In the genomic region with DNA sequence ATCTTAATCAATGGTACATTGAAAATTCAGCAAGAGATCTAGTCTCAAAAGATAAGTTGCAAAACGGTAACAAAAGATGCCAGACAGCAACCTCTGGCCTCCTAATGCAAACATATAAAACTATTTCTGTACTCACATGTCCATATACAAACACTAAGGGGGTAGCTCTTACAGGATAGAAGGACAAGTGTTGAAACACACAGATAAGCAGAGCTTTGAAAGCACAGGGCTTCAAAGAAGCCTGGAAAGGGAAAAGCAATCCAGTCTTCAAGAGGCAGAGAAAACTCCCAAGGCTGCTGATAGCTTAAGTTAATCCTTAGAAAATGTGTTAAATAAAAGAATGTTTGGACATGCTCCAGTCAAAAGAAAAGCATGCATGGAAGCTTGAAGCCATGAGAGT, we compare ENCODE assay signal across 24 mouse cellular contexts.
DNase-seq lines count a peak whose midpoint lies in the region; ATAC-seq and TF ChIP-seq lines count a peak whose summit lies in the region.
"Had no signal": no experiment of that assay in that cellular context is flagged by ENCODE, and none has a peak within 500 bp of the region (broad histone marks: within the 10 kb centered on the region; RNA-seq: fewer than 3 reads in every experiment).

No protein-coding gene starts in this region.

- no peaks in the 10 kb centered on the region for H3K36me3 ChIP-seq in embryonic facial prominence, embryonic 14.5 days (ENCODE audit: control insufficient read depth, insufficient read depth, low read length)
- no peaks in the 10 kb centered on the region for H3K36me3 ChIP-seq in embryonic facial prominence, embryonic 10.5 days (replicated peaks)
- no peaks in the 10 kb centered on the region for H3K36me3 ChIP-seq in lung, embryonic 15.5 days
- no peaks in the 10 kb centered on the region for H3K36me3 ChIP-seq in lung, postnatal 0 days (ENCODE audit: insufficient read depth, low read length)
- H3K36me3 ChIP-seq: embryonic facial prominence, embryonic 13.5 days; forebrain, embryonic 15.5 days; G1E had no signal

- TF ChIP-seq CTCF in lung, postnatal 0 days (IDR thresholded peaks at IDR 0.05): no peak

- H3K9me3 ChIP-seq in embryonic facial prominence, embryonic 14.5 days (ENCODE audit: control insufficient read depth, low read length): no peaks in the 10 kb centered on the region
- no peaks in the 10 kb centered on the region for H3K9me3 ChIP-seq in embryonic facial prominence, embryonic 10.5 days
- no peaks in the 10 kb centered on the region for H3K9me3 ChIP-seq in lung, embryonic 15.5 days
- no peaks in the 10 kb centered on the region for H3K9me3 ChIP-seq in lung, postnatal 0 days (ENCODE audit: low read length)
- H3K9me3 ChIP-seq: embryonic facial prominence, embryonic 13.5 days; forebrain, embryonic 13.5 days; forebrain, embryonic 15.5 days had no signal

- H3K9ac ChIP-seq in embryonic facial prominence, embryonic 14.5 days (ENCODE audit: low read depth, low read length): no peak overlapping the region
- no peak overlapping the region for H3K9ac ChIP-seq in lung, embryonic 15.5 days
- H3K9ac ChIP-seq in lung, postnatal 0 days (replicated peaks; ENCODE audit: low read depth): no peak overlapping the region
- H3K9ac ChIP-seq: embryonic facial prominence, embryonic 13.5 days; forebrain, embryonic 13.5 days; forebrain, embryonic 15.5 days; forebrain, postnatal 0 days had no signal

- no peak for ATAC-seq in embryonic facial prominence, embryonic 14.5 days (ENCODE audit: low read depth)
- peak; percentile 67; the same call in 1 of the 2 replicates for ATAC-seq in lung, embryonic 15.5 days (ENCODE audit: borderline replicate concordance, extremely low read depth, low FRiP score, low TSS enrichment)
- ATAC-seq in lung, postnatal 0 days: peak; percentile 71
- ATAC-seq: activated CD4-positive, CD25-positive, alpha-beta regulatory T cell, adult 4 months; CD4-positive, CD25-positive, alpha-beta regulatory T cell, adult 4 months; forebrain, embryonic 13.5 days; forebrain, embryonic 15.5 days; forebrain, postnatal 0 days; Patski had no signal

- WGBS in embryonic facial prominence, embryonic 14.5 days: 60% methylated on average over 1 of the region's 1 CpGs
- WGBS in embryonic facial prominence, embryonic 10.5 days: 84% methylated on average over 1 of the region's 1 CpGs
- WGBS in lung, embryonic 15.5 days: 16% methylated on average over 1 of the region's 1 CpGs
- 15% methylated on average over 1 of the region's 1 CpGs for WGBS in lung, postnatal 0 days

- H3K4me1 ChIP-seq in embryonic facial prominence, embryonic 14.5 days (ENCODE audit: control insufficient read depth, insufficient read depth, low read length): no peaks in the 10 kb centered on the region
- H3K4me1 ChIP-seq in embryonic facial prominence, embryonic 10.5 days: no peaks in the 10 kb centered on the region
- 0 out of 2 replicates have a peak, but pooled peaks cover 4% of the 10 kb centered on the region for H3K4me1 ChIP-seq in lung, embryonic 15.5 days
- no peaks in the 10 kb centered on the region for H3K4me1 ChIP-seq in lung, postnatal 0 days (ENCODE audit: insufficient read depth, low read depth, low read length)
- H3K4me1 ChIP-seq: embryonic facial prominence, embryonic 13.5 days; forebrain, embryonic 13.5 days; forebrain, embryonic 15.5 days had no signal

- no peaks in the 10 kb centered on the region for H3K27me3 ChIP-seq in embryonic facial prominence, embryonic 14.5 days (replicated peaks; ENCODE audit: control insufficient read depth, insufficient read depth, low read length)
- no peaks in the 10 kb centered on the region for H3K27me3 ChIP-seq in embryonic facial prominence, embryonic 10.5 days (replicated peaks; ENCODE audit: low read depth, poor library complexity, severe bottlenecking)
- H3K27me3 ChIP-seq in lung, embryonic 15.5 days: no peaks in the 10 kb centered on the region
- no peaks in the 10 kb centered on the region for H3K27me3 ChIP-seq in lung, postnatal 0 days (replicated peaks; ENCODE audit: insufficient read depth, low read length)
- H3K27me3 ChIP-seq: CH12.LX; embryonic facial prominence, embryonic 13.5 days; forebrain, embryonic 13.5 days; forebrain, embryonic 15.5 days; Patski had no signal

- DNase-seq in embryonic facial prominence, embryonic 14.5 days (ENCODE audit: low spot score): peak; percentile 11
- DNase-seq in embryonic facial prominence, embryonic 10.5 days (ENCODE audit: low spot score): no peak
- DNase-seq in lung, postnatal 14 days: no peak
- peak; percentile 52 for DNase-seq in lung, postnatal 0 days (ENCODE audit: low spot score)
- DNase-seq in lung, postnatal 4 days: no peak
- DNase-seq: adrenal gland, adult 8-10 months; adrenal gland, postnatal 14 days; adrenal gland, postnatal 36 days; B cell, adult 2 months; cerebellum, adult 11-12 months; cerebellum, adult 2 months; cerebellum, adult 9-10 months; cerebellum, postnatal 10 days; cerebellum, postnatal 25 days; forebrain, postnatal 0 days had no signal

- H3K4me3 ChIP-seq in embryonic facial prominence, embryonic 14.5 days (ENCODE audit: low read depth, low read length): no peak overlapping the region
- no peak overlapping the region for H3K4me3 ChIP-seq in embryonic facial prominence, embryonic 10.5 days
- H3K4me3 ChIP-seq in lung, embryonic 15.5 days: no peak overlapping the region
- no peak overlapping the region for H3K4me3 ChIP-seq in lung, postnatal 0 days (ENCODE audit: low read depth, low read length)
- H3K4me3 ChIP-seq: embryonic facial prominence, embryonic 13.5 days; forebrain, embryonic 13.5 days; forebrain, embryonic 15.5 days had no signal

- no peak for TF ChIP-seq EP300 in lung, postnatal 0 days (IDR thresholded peaks at IDR 0.05)

- no peak overlapping the region for H3K27ac ChIP-seq in embryonic facial prominence, embryonic 14.5 days (replicated peaks; ENCODE audit: low read depth, low read length)
- no peak overlapping the region for H3K27ac ChIP-seq in embryonic facial prominence, embryonic 10.5 days (replicated peaks)
- no peak overlapping the region; the same call in 1 of the 2 replicates for H3K27ac ChIP-seq in lung, embryonic 15.5 days
- H3K27ac ChIP-seq in lung, postnatal 0 days (ENCODE audit: low read length): no peak overlapping the region
- H3K27ac ChIP-seq: embryonic facial prominence, embryonic 13.5 days; forebrain, embryonic 13.5 days; forebrain, embryonic 15.5 days had no signal

- no peak overlapping the region for H3K4me2 ChIP-seq in embryonic facial prominence, embryonic 14.5 days (ENCODE audit: low read depth, low read length)
- H3K4me2 ChIP-seq in lung, embryonic 15.5 days: no peak overlapping the region
- no peak overlapping the region for H3K4me2 ChIP-seq in lung, postnatal 0 days (replicated peaks; ENCODE audit: low read depth, low read length)
- H3K4me2 ChIP-seq: embryonic facial prominence, embryonic 13.5 days; forebrain, embryonic 13.5 days; forebrain, embryonic 15.5 days had no signal

Comparison
In these comparisons a context has a peak if more than half of its experiments do, and no peak if none do; other contexts are left out.
1. DNase-seq: peak in embryonic facial prominence, embryonic 14.5 days (single experiment) and lung, postnatal 0 days (single experiment); none in embryonic facial prominence, embryonic 10.5 days (single experiment), lung, postnatal 14 days (single experiment) and lung, postnatal 4 days (0 of 2).